Mouse (Mus musculus) retina, postnatal 1 day (tissue): ENCODE data around the gene Maea.
A peak's percentile ranks its signal among the peaks of the same experiment; 100 is the strongest.

Experiments used
- DNase-seq: peaks from one replicate; pipeline ENCODE4 v3.0.0-alpha.2; 2012

Gene Maea

GRCm38 (mm10) chr5:33358467-33358866, 23.2 kb downstream of the Maea start:
- DNase-seq, result no peak

GRCm38 (mm10) chr5:33363263-33363662, 28.0 kb downstream of the Maea start:
- no peak for DNase-seq

- DNase-seq, result no peak
Observed at GRCm38 (mm10) chr5:33368651-33369050, 33.3 kb downstream of the Maea start.

- DNase-seq, result peak; percentile 38
Observed at GRCm38 (mm10) chr5:33371137-33371536, 35.8 kb downstream of the Maea start.

GRCm38 (mm10) chr5:33371668-33372067, 36.4 kb downstream of the Maea start:
- DNase-seq, result no peak

GRCm38 (mm10) chr5:33372331-33373038, 37.2 kb downstream of the Maea start:
- DNase-seq, result no peak

- no peak for DNase-seq
Observed at GRCm38 (mm10) chr5:33377176-33377575, 41.9 kb downstream of the Maea start.

- no peak for DNase-seq
Observed at GRCm38 (mm10) chr5:33377801-33378301, 42.5 kb downstream of the Maea start.

- DNase-seq, result peak; percentile 100
Observed at GRCm38 (mm10) chr5:33378302-33378854, 43.1 kb downstream of the Maea start, which contains the start of gene Uvssa. Gene Uvssa (plus strand): TSS chr5:33378549.

GRCm38 (mm10) chr5:33387550-33387949, 52.2 kb downstream of the Maea start:
- DNase-seq, result no peak

GRCm38 (mm10) chr5:33393803-33394202, 58.5 kb downstream of the Maea start:
- peak; percentile 83 for DNase-seq

- no peak for DNase-seq
Observed at GRCm38 (mm10) chr5:33395693-33396092, 60.4 kb downstream of the Maea start.

- no peak for DNase-seq
Observed at GRCm38 (mm10) chr5:33396828-33397227, 61.5 kb downstream of the Maea start.

- DNase-seq, result no peak
Observed at GRCm38 (mm10) chr5:33400819-33401218, 65.5 kb downstream of the Maea start.

- DNase-seq, result no peak
Observed at GRCm38 (mm10) chr5:33420313-33420712, 85.0 kb downstream of the Maea start.
